Mouse (Mus musculus) kidney, postnatal 0 days (tissue): Measurements from ENCODE around the gene Eif3b. TPM values are rescaled to one million over a fixed set of nuclear protein-coding genes. Genes with fewer than 3 reads are reported as not detected.

Experiments
- ATAC-seq: fragments of 200-750 bp; cut with Nextera tagmentation; replicated peaks from 2 replicates; pipeline ENCODE4 v1.8.0; 2017; ENCODE audit warnings: low read depth, moderate number of reproducible peaks, moderate TSS enrichment, moderate library complexity; ENCODE audit not compliant: low FRiP score
- DNase-seq: peaks from one replicate; pipeline ENCODE4 v3.0.0-alpha.2; 2016; ENCODE audit warnings: low spot score
- H3K27ac ChIP-seq: fragments of 300-500 bp; sonication (generic); 2 replicates; pipeline ENCODE4 v1.5.1; 2014; ENCODE audit warnings: mild to moderate bottlenecking
- H3K27me3 ChIP-seq: fragments of 300-500 bp; sonication (generic); 2 replicates; pipeline ENCODE4 v1.6.1; 2014; ENCODE audit warnings: low read length, mixed read lengths; ENCODE audit not compliant: insufficient read depth
- H3K36me3 ChIP-seq: fragments of 300-500 bp; sonication (generic); 2 replicates; pipeline ENCODE4 v1.6.1; 2014; ENCODE audit warnings: low read length, mixed read lengths; ENCODE audit not compliant: insufficient read depth
- H3K4me1 ChIP-seq: fragments of 300-500 bp; sonication (generic); replicated peaks from 2 replicates; pipeline ENCODE4 v1.6.1; 2014; ENCODE audit warnings: antibody characterized with exemption, low read length, mixed read lengths; ENCODE audit not compliant: insufficient read depth
- H3K4me2 ChIP-seq: fragments of 300-500 bp; sonication (generic); 2 replicates; pipeline ENCODE4 v1.6.1; 2014; ENCODE audit warnings: mild to moderate bottlenecking, low read length, moderate library complexity, mixed read lengths
- H3K4me3 ChIP-seq: fragments of 300-500 bp; sonication (generic); replicated peaks from 2 replicates; pipeline ENCODE4 v1.5.1; 2014; ENCODE audit warnings: low read depth, low read length
- H3K9ac ChIP-seq: fragments of 300-500 bp; sonication (generic); 2 replicates; pipeline ENCODE4 v1.6.1; 2014; ENCODE audit warnings: low read depth, low read length
- H3K9me3 ChIP-seq: fragments of 300-500 bp; sonication (generic); replicated peaks from 2 replicates; pipeline ENCODE4 v1.6.1; 2016; ENCODE audit warnings: low read length, inconsistent platforms, mixed read lengths
- CTCF ChIP-seq: IDR thresholded peaks from 2 replicates; pipeline ENCODE4 v1.5.1; 2016; ENCODE audit warnings: antibody characterized with exemption, low read depth, mild to moderate bottlenecking, moderate library complexity
- WGBS: fragments of 180-500 bp; shearing (Covaris S2); extraction: QIAGEN DNeasy Blood & Tissue Kit; methylation state at CpG from one replicate; pipeline ENCODE4 v1.1.7; 2014; 5-methylcytosine and 5-hydroxymethylcytosine counted together
- polyA plus RNA-seq: library from polyadenylated mRNA; unstranded; fragments of >200 nt; fragmentation: Nextera tagmentation; extraction: Ambion mirVana; gene quantifications from 2 replicates; pipeline ENCODE4 v1.2.1, GENCODE M21; 2015

Eif3b gene
- polyA plus RNA-seq, 1 experiment from 2014 or later = 88.6 TPM

GRCm38 (mm10) chr5:140384462-140384861, 34.7 kb upstream of the Eif3b start:
- peak; percentile 17; the same call in 1 of the 2 replicates for TF ChIP-seq CTCF
- no peak for DNase-seq
- Histone ChIP-seq H3K4me3 (no peak overlapping the region), H3K9ac (no peak overlapping the region), H3K4me1 (peaks cover 36% of the 10 kb centered on the region), H3K36me3 (no peaks in the 10 kb centered on the region), H3K27me3 (no peaks in the 10 kb centered on the region), H3K4me2 (no peak overlapping the region), H3K27ac (peak overlapping the region; percentile 78), H3K9me3 (no peaks in the 10 kb centered on the region)
- no peak for ATAC-seq
- whole genome bisulfite sequencing = 85% methylated on average over 1 of the region's 1 CpGs

DNA sequence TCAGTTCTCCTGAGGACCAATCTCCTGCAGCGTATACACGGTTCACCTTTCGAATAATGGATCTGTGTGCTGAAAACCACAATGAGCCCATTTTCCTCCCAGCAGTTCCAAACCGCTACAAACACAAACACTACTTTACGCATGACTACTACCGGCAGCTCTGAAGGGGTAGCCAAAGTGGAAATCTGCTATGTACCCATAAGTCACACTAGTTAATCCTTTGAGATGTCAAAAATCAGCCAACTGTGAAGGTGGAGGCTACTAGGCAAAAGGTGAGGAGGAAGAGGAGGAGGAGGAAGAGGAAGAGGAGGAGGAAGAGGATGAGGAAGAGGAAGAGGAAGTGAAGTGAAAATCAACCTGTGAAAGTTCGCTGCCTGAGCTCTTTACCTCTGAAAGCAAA, 31.9 kb upstream of the Eif3b start:
- no peak for TF ChIP-seq CTCF
- H3K36me3 ChIP-seq = no peaks in the 10 kb centered on the region
- DNase-seq = no peak
- no peaks in the 10 kb centered on the region for H3K27me3 ChIP-seq
- peak overlapping the region; percentile 96; the same call in 1 of the 2 replicates for H3K4me2 ChIP-seq
- no peak overlapping the region for H3K27ac ChIP-seq
- no peak for ATAC-seq
- H3K9me3 ChIP-seq = no peaks in the 10 kb centered on the region
- H3K9ac ChIP-seq = 0 out of 2 replicates have a peak overlapping the region, but pooled peaks have one; percentile 8
- H3K4me1 ChIP-seq = peaks cover 34% of the 10 kb centered on the region
- WGBS = 53% methylated on average over 7 of the region's 7 CpGs
- no peak overlapping the region for H3K4me3 ChIP-seq

- 70% methylated on average over 12 of the region's 12 CpGs for WGBS
- Histone ChIP-seq H3K9ac (peak overlapping the region; percentile 68; the same call in 1 of the 2 replicates), H3K4me2 (peak overlapping the region; percentile 96), H3K27me3 (no peaks in the 10 kb centered on the region), H3K9me3 (no peaks in the 10 kb centered on the region), H3K36me3 (no peaks in the 10 kb centered on the region), H3K4me1 (peaks cover 33% of the 10 kb centered on the region), H3K4me3 (peak overlapping the region; percentile 62), H3K27ac (0 out of 2 replicates have a peak overlapping the region, but pooled peaks have one; percentile 79)
- no peak for DNase-seq
- no peak for ATAC-seq
- no peak for TF ChIP-seq CTCF
These were observed 31.2 kb upstream of the Eif3b start for GRCm38 (mm10) chr5:140387816-140388510.

DNA sequence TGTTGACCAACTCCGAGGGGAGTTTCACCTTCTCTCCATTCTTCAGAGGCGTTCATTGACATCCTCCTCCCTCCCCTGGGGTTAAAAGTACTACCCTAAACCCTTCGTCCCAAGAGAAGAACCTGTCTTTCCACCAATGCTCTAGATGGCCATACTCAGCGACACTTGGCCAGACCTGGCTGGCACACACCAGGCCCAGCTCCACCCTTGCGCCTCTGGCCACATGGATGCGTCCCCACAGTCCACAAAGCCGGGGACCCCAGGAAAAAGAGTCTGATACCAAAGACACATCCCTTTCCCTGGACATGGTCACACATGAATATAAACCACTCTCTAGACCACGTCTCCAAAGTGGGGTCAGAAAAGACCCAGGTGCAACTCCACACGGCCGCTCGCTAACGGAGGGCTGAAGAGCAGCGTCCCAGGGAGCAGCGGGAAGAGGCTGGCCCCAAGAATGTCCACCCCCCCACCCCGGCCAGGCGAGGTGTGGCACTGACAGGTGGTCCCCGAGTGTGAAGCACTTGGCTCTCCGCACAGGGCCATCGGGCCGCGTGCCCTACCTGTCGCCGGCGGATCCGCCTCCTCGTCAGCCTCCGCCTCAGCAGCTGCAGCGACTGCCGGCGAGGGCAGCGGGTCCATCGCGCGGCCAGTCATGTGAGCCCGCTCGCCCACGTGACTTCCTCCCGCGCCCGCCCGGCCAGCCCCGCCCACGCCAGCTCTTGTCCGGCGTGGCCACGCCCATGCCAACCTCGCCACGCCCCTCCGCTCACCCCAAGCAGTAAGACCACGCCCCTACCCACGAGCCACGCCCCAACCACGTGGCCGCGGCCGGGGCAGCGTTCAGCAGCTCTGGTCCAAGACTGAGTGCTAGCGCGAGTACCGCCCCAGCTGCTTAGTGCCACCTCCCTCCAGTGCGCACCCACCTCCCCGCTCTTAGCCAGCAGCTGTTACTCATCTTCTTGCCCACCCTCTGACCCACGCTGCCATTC, 30.2 kb upstream of the Eif3b start, which contains the start of gene Snx8:
Gene Snx8, minus strand, starts transcription at position 675 of the 989 bp plus-strand sequence.
- H3K4me1 ChIP-seq = peaks cover 26% of the 10 kb centered on the region
- peak within 1 kb of the TSS; percentile 79; the same call in 1 of the 2 replicates for H3K27ac ChIP-seq
- peak; percentile 97 for DNase-seq
- no peak for TF ChIP-seq CTCF
- ATAC-seq = peak; percentile 92
- H3K36me3 ChIP-seq = no peaks in the 10 kb centered on the region
- H3K9me3 ChIP-seq = no peaks in the 10 kb centered on the region
- H3K27me3 ChIP-seq = no peaks in the 10 kb centered on the region
- peak within 1 kb of the TSS; percentile 68 for H3K9ac ChIP-seq
- H3K4me2 ChIP-seq = peak within 1 kb of the TSS; percentile 96
- under 1% methylated on average over 61 of the region's 63 CpGs for WGBS
- H3K4me3 ChIP-seq = peak within 1 kb of the TSS; percentile 62

DNA sequence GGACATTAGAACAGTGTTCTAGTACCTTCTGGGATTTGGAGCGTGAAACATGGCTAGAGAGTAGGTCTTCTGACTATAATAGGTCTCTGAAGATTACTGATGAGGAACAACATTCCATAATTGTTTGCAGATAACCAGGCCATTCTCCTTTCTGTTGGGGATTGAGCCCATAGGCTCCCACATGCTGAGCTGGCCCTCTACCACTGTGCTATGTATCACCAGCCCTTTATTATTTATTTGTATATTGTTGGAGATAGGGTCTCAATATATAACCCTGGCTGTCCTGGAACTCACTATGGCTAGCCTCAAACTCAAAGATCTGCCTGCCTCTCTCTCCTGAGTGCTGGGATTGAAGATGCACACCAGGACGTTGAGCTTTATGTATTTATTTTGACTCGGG, 29.5 kb upstream of the Eif3b start:
- no peak for ATAC-seq
- peaks cover 18% of the 10 kb centered on the region for H3K4me1 ChIP-seq
- DNase-seq = no peak
- peak overlapping the region; percentile 62 for H3K4me3 ChIP-seq
- H3K4me2 ChIP-seq = peak overlapping the region; percentile 96
- TF ChIP-seq CTCF = no peak
- no peaks in the 10 kb centered on the region for H3K27me3 ChIP-seq
- no peak overlapping the region for H3K27ac ChIP-seq
- WGBS = 64% methylated on average over 3 of the region's 3 CpGs
- no peaks in the 10 kb centered on the region for H3K36me3 ChIP-seq
- no peak overlapping the region for H3K9ac ChIP-seq
- H3K9me3 ChIP-seq = no peaks in the 10 kb centered on the region

DNA sequence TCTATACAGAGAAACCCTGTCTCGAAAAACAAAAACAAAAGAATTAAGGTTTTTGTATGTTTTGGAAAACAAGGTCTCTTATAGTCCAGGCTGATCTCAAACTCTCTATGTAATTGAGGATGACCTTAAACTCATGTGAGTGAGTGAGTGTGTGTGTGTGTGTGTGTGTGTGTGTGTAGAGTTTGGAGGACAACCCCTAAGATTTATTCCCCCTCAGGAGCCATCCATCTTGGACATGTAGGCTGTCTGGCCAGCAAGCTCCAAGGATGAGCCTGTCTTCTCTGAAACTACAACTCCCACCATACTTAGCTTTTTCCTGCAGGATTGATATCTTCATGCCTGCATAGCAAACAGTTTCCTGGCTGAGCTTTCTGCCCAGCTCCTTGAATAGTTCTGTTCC, 27.7 kb upstream of the Eif3b start:
- Histone ChIP-seq H3K4me3 (no peak overlapping the region), H3K36me3 (no peaks in the 10 kb centered on the region), H3K27ac (no peak overlapping the region), H3K9me3 (no peaks in the 10 kb centered on the region), H3K4me1 (peaks cover 16% of the 10 kb centered on the region), H3K9ac (no peak overlapping the region), H3K4me2 (no peak overlapping the region), H3K27me3 (no peaks in the 10 kb centered on the region)
- 69% methylated on average over 1 of the region's 1 CpGs for WGBS
- no peak for TF ChIP-seq CTCF
- ATAC-seq (no peak), DNase-seq (no peak)
